Mouse (Mus musculus) spleen, postnatal 10 days (tissue): ENCODE data around the gene Nr0b2.
A peak's percentile ranks its signal among the peaks of the same experiment; 100 is the strongest.
"Not testable (repeated sequence)": the region's sequence is repeated elsewhere in the genome, so short reads cannot be mapped to it uniquely, and the experiment has no call there.

Source experiments
- DNase-seq, 2 experiments: peaks; one replicate each; pipeline ENCODE4 v3.0.0; 2021 to 2022; ENCODE audit warnings: low spot score in 2 of 2

Nr0b2 gene

GRCm38 (mm10) chr4:133552768-133553447 lies at the start of gene Nr0b2:
Gene Nr0b2, plus strand, starts transcription at chr4:133553376.
- DNase-seq = peak in 1 of 2 experiments; percentile 52

- no peak for DNase-seq
Observed at GRCm38 (mm10) chr4:133504300-133504699, 48.9 kb upstream of the Nr0b2 start.

GRCm38 (mm10) chr4:133504755-133505485 lies 48.3 kb upstream of the Nr0b2 start:
- DNase-seq = no peak

GRCm38 (mm10) chr4:133506573-133506972 lies 46.6 kb upstream of the Nr0b2 start:
- DNase-seq = no peak

- DNase-seq = no peak
Observed at GRCm38 (mm10) chr4:133508990-133509389, 44.2 kb upstream of the Nr0b2 start.

- DNase-seq = no peak
Observed at GRCm38 (mm10) chr4:133511050-133511449, 42.1 kb upstream of the Nr0b2 start.

- not testable (repeated sequence) for DNase-seq
Observed at GRCm38 (mm10) chr4:133512511-133512910, 40.7 kb upstream of the Nr0b2 start.

- DNase-seq = peak; percentile 41 to 74
Observed at GRCm38 (mm10) chr4:133512972-133513371, 40.2 kb upstream of the Nr0b2 start.

GRCm38 (mm10) chr4:133518601-133519368 lies 34.4 kb upstream of the Nr0b2 start, which contains the start of gene Kdf1:
Gene Kdf1, plus strand, starts transcription at chr4:133518963.
- no peak for DNase-seq

GRCm38 (mm10) chr4:133519369-133519665 lies 33.9 kb upstream of the Nr0b2 start:
- DNase-seq = no peak

GRCm38 (mm10) chr4:133521502-133521901 lies 31.7 kb upstream of the Nr0b2 start:
- DNase-seq = no peak

- no peak for DNase-seq
Observed at GRCm38 (mm10) chr4:133527788-133528187, 25.4 kb upstream of the Nr0b2 start.

GRCm38 (mm10) chr4:133532777-133533176 lies 20.4 kb upstream of the Nr0b2 start:
- DNase-seq = no peak

GRCm38 (mm10) chr4:133536081-133536480 lies 17.1 kb upstream of the Nr0b2 start:
- DNase-seq = no peak

- no peak for DNase-seq
Observed at GRCm38 (mm10) chr4:133536652-133537051, 16.5 kb upstream of the Nr0b2 start.

GRCm38 (mm10) chr4:133545272-133546231 lies 7.6 kb upstream of the Nr0b2 start, which contains the start of gene Nudc:
Gene Nudc, minus strand, starts transcription at chr4:133545996.
- peak; percentile 86 to 95 for DNase-seq

GRCm38 (mm10) chr4:133552029-133552428 lies 1.1 kb upstream of the Nr0b2 start:
- DNase-seq = no peak

GRCm38 (mm10) chr4:133553448-133554330 lies 513 bp downstream of the Nr0b2 start:
- no peak for DNase-seq

- DNase-seq = no peak
Observed at GRCm38 (mm10) chr4:133557041-133557717, 4.0 kb downstream of the Nr0b2 start.

GRCm38 (mm10) chr4:133559846-133560245 lies 6.7 kb downstream of the Nr0b2 start:
- no peak for DNase-seq
